Mouse (Mus musculus) megakaryocyte, embryonic 14.5 days (primary cell): ENCODE data around the gene Mycbpap.

Experiments
- FLI1 ChIP-seq: IDR thresholded peaks from 2 replicates; pipeline ENCODE4 v1.6.1; 2012; ENCODE audit warnings: low read length, inconsistent platforms, mixed read lengths
- GATA1 ChIP-seq: IDR thresholded peaks from 3 replicates; pipeline ENCODE4 v1.6.1; 2012; ENCODE audit warnings: mixed read lengths, low read length, inconsistent platforms, borderline replicate concordance

GRCm38 (mm10) chr11:94483921-94484320 is 37.6 kb downstream of the Mycbpap start:
- TF ChIP-seq GATA1 = no peak
- TF ChIP-seq FLI1 = no peak
